Mouse (Mus musculus) lung, postnatal 0 days (tissue): ENCODE measurements at regions not wholly inside any gene's neighbourhood (a gene's known extent, or its start where the extent isn't known, plus 50 kb on each side); places are given as distances from the start of the nearest gene placed in this dataset.

Experiments used
- ATAC-seq: fragments of 200-750 bp; cut with Nextera tagmentation; 2 replicates; pipeline ENCODE4 v1.8.0; 2017; ENCODE audit warnings: moderate library complexity
- DNase-seq: peaks from one replicate; pipeline ENCODE4 v3.0.0-alpha.2; 2016; ENCODE audit warnings: low spot score
- H3K27ac ChIP-seq: fragments of 300-500 bp; sonication (generic); 2 replicates; pipeline ENCODE4 v1.5.1; 2014; ENCODE audit warnings: antibody characterized with exemption, mild to moderate bottlenecking, low read length, mixed read lengths
- H3K27me3 ChIP-seq: fragments of 300-500 bp; sonication (generic); replicated peaks from 2 replicates; pipeline ENCODE4 v1.6.1; 2014; ENCODE audit warnings: low read length, mixed read lengths; ENCODE audit not compliant: insufficient read depth
- H3K36me3 ChIP-seq: fragments of 300-500 bp; sonication (generic); 2 replicates; pipeline ENCODE4 v1.6.1; 2014; ENCODE audit warnings: low read length, mixed read lengths; ENCODE audit not compliant: insufficient read depth
- H3K4me1 ChIP-seq: fragments of 300-500 bp; sonication (generic); 2 replicates; pipeline ENCODE4 v1.6.1; 2014; ENCODE audit warnings: antibody characterized with exemption, low read depth, low read length, mixed read lengths; ENCODE audit not compliant: insufficient read depth
- H3K4me2 ChIP-seq: fragments of 300-500 bp; sonication (generic); replicated peaks from 2 replicates; pipeline ENCODE4 v1.6.1; 2014; ENCODE audit warnings: low read depth, mild to moderate bottlenecking, low read length, moderate library complexity, mixed read lengths
- H3K4me3 ChIP-seq: fragments of 300-500 bp; sonication (generic); 2 replicates; pipeline ENCODE4 v1.5.1; 2014; ENCODE audit warnings: low read depth, low read length
- H3K9ac ChIP-seq: fragments of 300-500 bp; sonication (generic); replicated peaks from 2 replicates; pipeline ENCODE4 v1.6.1; 2014; ENCODE audit warnings: low read depth, mild to moderate bottlenecking
- H3K9me3 ChIP-seq: fragments of 300-500 bp; sonication (generic); 2 replicates; pipeline ENCODE4 v1.6.1; 2016; ENCODE audit warnings: low read length, mixed read lengths
- CTCF ChIP-seq: IDR thresholded peaks from 2 replicates; pipeline ENCODE4 v1.5.1; 2016; ENCODE audit warnings: antibody characterized with exemption, mild to moderate bottlenecking
- EP300 ChIP-seq: IDR thresholded peaks from 2 replicates; pipeline ENCODE4 v1.6.1; 2016; ENCODE audit warnings: antibody characterized with exemption, mild to moderate bottlenecking, control low read depth
- WGBS: fragments of 180-500 bp; shearing (Covaris S2); extraction: QIAGEN DNeasy Blood & Tissue Kit; methylation state at CpG from one replicate; pipeline ENCODE4 v1.1.7; 2014; 5-methylcytosine and 5-hydroxymethylcytosine counted together

DNA sequence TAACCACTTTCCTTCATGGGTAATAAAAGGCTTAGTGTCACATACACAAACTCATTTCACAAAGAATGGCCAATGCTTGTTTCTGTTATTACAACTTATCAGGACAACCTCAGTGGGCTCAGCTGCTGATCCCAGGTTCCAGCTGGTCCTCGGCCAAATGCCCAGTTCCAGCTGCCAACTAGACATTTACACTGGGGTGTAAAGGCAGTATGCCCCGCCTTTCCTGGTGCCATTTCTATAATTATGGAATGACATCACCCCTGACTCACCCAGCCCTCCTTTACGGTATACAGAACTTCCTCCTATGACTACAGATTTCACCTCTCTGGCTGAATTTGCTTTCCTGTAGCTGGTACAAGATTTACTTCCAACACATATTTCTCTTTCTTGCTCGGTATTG is 205.4 kb upstream of the Prok2 start:
- DNase-seq (peak; percentile 82), ATAC-seq (peak; percentile 72)
- no peaks in the 10 kb centered on the region for H3K9me3 ChIP-seq
- no peak overlapping the region for H3K27ac ChIP-seq
- no peaks in the 10 kb centered on the region for H3K36me3 ChIP-seq
- peaks cover 6% of the 10 kb centered on the region; the same call in 1 of the 2 replicates for H3K4me1 ChIP-seq
- no peak overlapping the region for H3K9ac ChIP-seq
- TF ChIP-seq CTCF (no peak), EP300 (peak; percentile 84)
- no peak overlapping the region for H3K4me3 ChIP-seq
- H3K27me3 ChIP-seq: no peaks in the 10 kb centered on the region
- H3K4me2 ChIP-seq: no peak overlapping the region
- WGBS: 49% methylated on average over 4 of the region's 4 CpGs

DNA sequence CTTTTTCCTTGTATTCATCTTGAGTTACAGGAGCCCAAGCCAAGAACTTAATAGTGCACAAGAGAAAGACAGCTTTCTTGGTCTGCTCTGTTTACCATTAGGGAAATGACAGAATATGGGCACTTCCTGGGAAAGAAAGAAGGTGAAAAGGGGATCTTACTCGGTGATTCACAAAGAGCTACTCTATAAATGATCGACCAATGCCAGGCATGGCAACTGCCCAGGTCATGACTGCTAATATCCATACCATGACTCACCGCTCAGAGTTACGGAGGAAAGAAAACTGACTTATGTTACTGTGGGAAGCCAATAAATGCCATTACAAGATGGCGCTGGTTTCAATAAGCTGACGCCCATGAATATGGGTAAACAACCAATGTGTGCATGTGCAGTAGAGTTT is 204.1 kb upstream of the Prok2 start:
- Histone ChIP-seq H3K27me3 (no peaks in the 10 kb centered on the region), H3K4me1 (peaks cover 6% of the 10 kb centered on the region; the same call in 1 of the 2 replicates), H3K9ac (no peak overlapping the region), H3K9me3 (no peaks in the 10 kb centered on the region), H3K4me3 (no peak overlapping the region), H3K27ac (no peak overlapping the region), H3K36me3 (no peaks in the 10 kb centered on the region), H3K4me2 (no peak overlapping the region)
- no peak for TF ChIP-seq EP300
- no peak for TF ChIP-seq CTCF
- WGBS: 88% methylated on average over 6 of the region's 6 CpGs
- DNase-seq (no peak), ATAC-seq (no peak)

DNA sequence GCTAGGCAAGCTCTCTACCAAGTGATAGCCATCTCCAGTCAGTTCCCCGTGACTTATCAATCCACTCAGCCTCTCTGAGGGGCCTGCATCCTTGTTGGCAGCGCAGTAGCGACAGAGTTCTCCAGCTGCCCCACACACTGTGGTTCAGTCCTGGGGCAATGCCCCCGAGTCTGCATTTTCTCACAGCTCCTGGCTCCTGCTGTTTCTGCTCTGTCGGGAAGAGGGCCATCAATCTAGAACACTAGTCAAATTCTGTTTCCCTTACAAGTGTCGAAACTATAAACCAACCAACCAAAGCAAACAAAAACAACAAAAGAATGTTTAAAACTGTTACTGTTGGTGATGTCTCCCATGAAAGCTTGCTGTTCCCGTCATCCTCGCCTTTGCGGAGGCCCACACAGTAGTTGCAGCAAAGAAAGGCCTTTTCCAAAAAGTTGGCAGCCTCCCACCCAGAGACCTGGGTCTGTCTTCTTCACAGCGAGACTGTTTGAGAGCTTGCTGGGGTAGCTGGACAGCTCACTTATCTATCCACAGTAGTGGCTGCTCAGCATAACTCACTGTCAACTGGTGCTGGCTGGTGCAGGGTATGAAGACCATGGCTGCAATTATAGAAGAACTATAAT is 201.9 kb upstream of the Prok2 start:
- Histone ChIP-seq H3K36me3 (no peaks in the 10 kb centered on the region), H3K9ac (no peak overlapping the region), H3K4me2 (no peak overlapping the region), H3K27me3 (no peaks in the 10 kb centered on the region), H3K4me3 (no peak overlapping the region), H3K9me3 (no peaks in the 10 kb centered on the region), H3K27ac (no peak overlapping the region), H3K4me1 (peaks cover 3% of the 10 kb centered on the region; the same call in 1 of the 2 replicates)
- TF ChIP-seq CTCF: no peak
- TF ChIP-seq EP300: peak; percentile 81
- 31% methylated on average over 10 of the region's 10 CpGs for WGBS
- ATAC-seq: peak; percentile 78
- peak; percentile 86 for DNase-seq

DNA sequence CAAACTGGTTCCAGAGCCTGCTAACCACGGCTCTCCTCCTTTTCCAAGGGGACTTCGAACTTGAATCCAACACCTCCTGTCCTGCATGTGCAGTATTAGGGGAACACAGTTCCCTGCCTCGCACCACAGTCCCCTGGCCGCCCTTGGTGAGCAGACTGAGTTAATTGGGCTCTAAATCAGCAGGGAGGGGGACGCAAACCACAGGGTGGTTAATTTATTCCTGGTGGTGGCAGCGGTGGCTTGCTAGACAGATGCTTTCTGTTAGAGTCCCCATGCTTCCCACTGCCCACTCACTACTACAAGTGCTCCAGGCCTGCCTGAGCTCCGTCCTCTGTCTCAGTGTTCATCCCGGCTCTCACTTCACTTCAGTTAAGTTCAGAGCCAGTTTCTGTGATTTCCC is 198.0 kb upstream of the Prok2 start:
- Histone ChIP-seq H3K36me3 (no peaks in the 10 kb centered on the region), H3K27ac (no peak overlapping the region), H3K4me3 (no peak overlapping the region), H3K9me3 (no peaks in the 10 kb centered on the region), H3K27me3 (no peaks in the 10 kb centered on the region), H3K4me1 (peaks cover 3% of the 10 kb centered on the region; the same call in 1 of the 2 replicates), H3K4me2 (no peak overlapping the region), H3K9ac (no peak overlapping the region)
- 87% methylated on average over 8 of the region's 8 CpGs for WGBS
- TF ChIP-seq EP300: no peak
- no peak for TF ChIP-seq CTCF
- no peak for DNase-seq
- no peak for ATAC-seq

DNA sequence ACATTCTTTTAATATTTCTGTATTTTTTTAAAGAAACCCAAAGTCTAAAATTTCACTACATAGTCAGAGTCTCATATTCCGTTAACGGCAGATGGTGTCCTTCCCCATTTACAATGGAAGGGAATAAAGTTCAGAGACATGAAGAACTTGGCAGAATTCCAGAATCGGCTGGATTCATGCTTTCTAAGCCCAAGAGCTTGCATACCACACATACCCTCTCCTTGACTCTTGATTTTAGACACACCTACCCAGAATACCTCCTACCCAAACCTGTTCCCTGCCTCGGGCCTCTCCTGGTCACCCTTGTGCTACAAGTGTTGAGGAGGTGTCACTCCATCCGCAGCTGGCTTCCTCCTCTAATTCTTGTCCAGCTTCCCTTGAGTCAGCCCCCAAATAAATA is 195.8 kb upstream of the Prok2 start:
- Histone ChIP-seq H3K9ac (no peak overlapping the region), H3K36me3 (no peaks in the 10 kb centered on the region), H3K4me3 (no peak overlapping the region), H3K4me2 (no peak overlapping the region), H3K4me1 (no peaks in the 10 kb centered on the region), H3K27ac (no peak overlapping the region), H3K9me3 (no peaks in the 10 kb centered on the region), H3K27me3 (no peaks in the 10 kb centered on the region)
- 30% methylated on average over 5 of the region's 5 CpGs for WGBS
- ATAC-seq (peak; percentile 93), DNase-seq (peak; percentile 78)
- TF ChIP-seq EP300 (no peak), CTCF (no peak)

DNA sequence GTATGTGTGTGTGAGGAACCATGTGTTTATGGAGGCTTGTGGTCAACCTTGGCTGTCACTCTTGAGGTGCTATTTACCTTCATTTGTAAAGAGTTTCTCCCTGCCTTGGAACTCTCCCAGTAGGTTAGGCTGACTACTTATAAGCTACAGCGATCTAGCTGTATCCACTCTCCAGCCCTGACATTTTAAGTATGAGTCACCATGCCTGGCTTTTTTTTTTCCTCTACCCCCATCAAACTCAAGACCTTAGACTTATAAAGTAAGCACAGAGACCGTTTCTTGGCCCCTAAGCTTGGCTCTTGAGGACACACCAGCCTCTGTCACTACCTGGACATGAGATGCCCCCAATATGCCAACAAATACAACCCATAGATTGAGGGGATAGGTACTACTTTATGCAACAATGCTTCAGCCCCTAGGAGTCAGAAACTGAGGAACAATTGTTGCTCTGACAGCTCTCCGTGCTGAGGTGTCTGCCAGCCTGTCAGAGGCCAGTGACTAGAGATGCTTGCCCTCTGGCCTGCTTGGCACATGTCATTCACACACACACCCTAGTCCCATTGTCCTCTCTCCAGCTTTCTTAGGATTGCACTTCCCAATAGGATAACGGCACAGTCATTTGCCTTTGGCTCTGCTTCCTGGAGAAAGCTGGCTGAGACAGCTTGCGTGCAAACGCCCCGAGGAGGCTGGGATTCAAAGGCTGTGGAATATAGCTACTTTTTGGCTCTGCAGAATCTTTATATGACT is 193.8 kb upstream of the Prok2 start:
- Histone ChIP-seq H3K4me1 (no peaks in the 10 kb centered on the region), H3K27me3 (no peaks in the 10 kb centered on the region), H3K4me2 (no peak overlapping the region), H3K36me3 (no peaks in the 10 kb centered on the region), H3K9me3 (no peaks in the 10 kb centered on the region), H3K9ac (no peak overlapping the region), H3K27ac (no peak overlapping the region), H3K4me3 (no peak overlapping the region)
- 42% methylated on average over 7 of the region's 7 CpGs for WGBS
- ATAC-seq: peak; percentile 15; the same call in 1 of the 2 replicates
- TF ChIP-seq EP300 (no peak), CTCF (no peak)
- DNase-seq: no peak
